Mouse (Mus musculus) midbrain, embryonic 14.5 days (tissue): ENCODE data around the gene Lcn12. TPM values are rescaled to one million over a fixed set of nuclear protein-coding genes. Genes with fewer than 3 reads are reported as not detected.

Experiments
- ATAC-seq: fragments of 200-750 bp; cut with Nextera tagmentation; 2 replicates; pipeline ENCODE4 v1.8.0; 2017; ENCODE audit warnings: moderate number of reproducible peaks, moderate library complexity; ENCODE audit not compliant: low FRiP score, low TSS enrichment
- DNase-seq: peaks from one replicate; pipeline ENCODE4 v3.0.0-alpha.2; 2015
- H3K27ac ChIP-seq: fragments of 300-500 bp; sonication (generic); replicated peaks from 2 replicates; pipeline ENCODE4 v1.5.1; 2014; ENCODE audit warnings: mild to moderate bottlenecking, low read depth, low read length, moderate library complexity
- H3K27me3 ChIP-seq: fragments of 300-500 bp; sonication (generic); 2 replicates; pipeline ENCODE4 v1.6.1; 2014; ENCODE audit warnings: low read length, control low read depth, mixed read lengths; ENCODE audit not compliant: control insufficient read depth, insufficient read depth
- H3K36me3 ChIP-seq: fragments of 300-500 bp; sonication (generic); 2 replicates; pipeline ENCODE4 v1.6.1; 2014; ENCODE audit warnings: low read length, control low read depth; ENCODE audit not compliant: control insufficient read depth, insufficient read depth
- H3K4me1 ChIP-seq: fragments of 300-500 bp; sonication (generic); 2 replicates; pipeline ENCODE4 v1.6.1; 2014; ENCODE audit warnings: mild to moderate bottlenecking, antibody characterized with exemption, low read length, control low read depth; ENCODE audit not compliant: control insufficient read depth, insufficient read depth
- H3K4me2 ChIP-seq: fragments of 300-500 bp; sonication (generic); 2 replicates; pipeline ENCODE4 v1.6.1; 2014; ENCODE audit warnings: mild to moderate bottlenecking, low read length, moderate library complexity
- H3K4me3 ChIP-seq: fragments of 300-500 bp; sonication (generic); replicated peaks from 2 replicates; pipeline ENCODE4 v1.5.1; 2014; ENCODE audit warnings: low read depth, low read length
- H3K9ac ChIP-seq: fragments of 300-500 bp; sonication (generic); replicated peaks from 2 replicates; pipeline ENCODE4 v1.6.1; 2014; ENCODE audit warnings: mild to moderate bottlenecking, low read length, moderate library complexity
- H3K9me3 ChIP-seq: fragments of 300-500 bp; sonication (generic); 2 replicates; pipeline ENCODE4 v1.6.1; 2016; ENCODE audit warnings: low read length, control low read depth, mixed read lengths; ENCODE audit not compliant: control insufficient read depth
- WGBS: fragments of 180-500 bp; shearing (Covaris S2); extraction: QIAGEN DNeasy Blood & Tissue Kit; methylation state at CpG from one replicate; pipeline ENCODE4 v1.1.7; 2014; 5-methylcytosine and 5-hydroxymethylcytosine counted together
- polyA plus RNA-seq: library from polyadenylated mRNA; unstranded; fragments of >200 nt; fragmentation: Nextera tagmentation; extraction: Ambion mirVana; gene quantifications from 2 replicates; pipeline ENCODE4 v1.2.1, GENCODE M21; 2014

Lcn12 gene
- polyA plus RNA-seq, 1 experiment from 2014 or later = not detected

DNA sequence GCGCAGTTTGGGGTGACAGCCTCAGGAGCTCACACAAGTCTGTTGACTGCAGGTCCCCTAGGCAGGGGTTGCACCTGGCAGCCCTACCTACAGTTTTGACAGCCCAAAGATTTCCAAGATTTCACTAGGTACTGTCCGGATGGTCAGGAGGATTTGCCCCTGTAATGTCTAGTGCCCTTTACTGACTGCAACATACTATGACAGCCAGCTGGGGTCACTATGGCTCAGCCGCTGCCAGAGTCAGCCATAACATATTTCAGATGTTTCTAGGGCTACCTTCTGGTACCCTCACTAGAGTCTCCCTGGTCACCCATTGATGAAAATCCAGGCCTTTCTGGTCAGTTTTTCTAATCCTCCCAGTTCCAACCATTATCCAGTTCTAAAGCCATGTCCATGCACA lies 16.2 kb upstream of the Lcn12 start:
- no peaks in the 10 kb centered on the region for H3K9me3 ChIP-seq
- no peaks in the 10 kb centered on the region for H3K4me1 ChIP-seq
- no peak overlapping the region for H3K9ac ChIP-seq
- H3K4me2 ChIP-seq = no peak overlapping the region
- no peak for DNase-seq
- H3K36me3 ChIP-seq = peaks cover 11% of the 10 kb centered on the region
- H3K27ac ChIP-seq = no peak overlapping the region
- H3K4me3 ChIP-seq = no peak overlapping the region
- 67% methylated on average over 3 of the region's 3 CpGs for WGBS
- no peak for ATAC-seq
- H3K27me3 ChIP-seq = no peaks in the 10 kb centered on the region

DNA sequence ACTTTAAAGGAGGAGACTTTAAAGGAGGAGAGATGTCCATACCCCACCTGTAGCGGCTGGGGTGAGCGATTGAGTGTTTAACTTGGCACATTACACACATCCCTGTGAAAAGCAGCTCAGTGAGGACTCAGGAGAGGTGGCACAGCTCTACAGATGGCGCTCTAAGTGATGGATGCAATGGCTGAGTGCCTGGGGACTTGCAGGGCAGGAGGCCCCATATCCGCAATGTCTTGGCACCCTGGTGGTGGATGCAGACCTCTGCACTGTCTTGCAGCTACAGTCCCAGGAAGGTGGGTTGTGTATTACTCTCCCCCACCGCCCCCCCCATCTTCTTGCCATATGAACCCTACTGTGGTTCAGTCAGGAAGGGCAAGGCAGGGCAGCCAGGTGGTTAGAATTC lies 13.3 kb upstream of the Lcn12 start:
- H3K9ac ChIP-seq = no peak overlapping the region
- DNase-seq (peak; percentile 24), ATAC-seq (no peak)
- no peaks in the 10 kb centered on the region for H3K27me3 ChIP-seq
- 28% methylated on average over 5 of the region's 5 CpGs for whole genome bisulfite sequencing
- H3K4me1 ChIP-seq = peaks cover 3% of the 10 kb centered on the region
- H3K4me3 ChIP-seq = no peak overlapping the region
- peaks cover 31% of the 10 kb centered on the region for H3K36me3 ChIP-seq
- H3K27ac ChIP-seq = no peak overlapping the region
- H3K4me2 ChIP-seq = no peak overlapping the region
- H3K9me3 ChIP-seq = no peaks in the 10 kb centered on the region

DNA sequence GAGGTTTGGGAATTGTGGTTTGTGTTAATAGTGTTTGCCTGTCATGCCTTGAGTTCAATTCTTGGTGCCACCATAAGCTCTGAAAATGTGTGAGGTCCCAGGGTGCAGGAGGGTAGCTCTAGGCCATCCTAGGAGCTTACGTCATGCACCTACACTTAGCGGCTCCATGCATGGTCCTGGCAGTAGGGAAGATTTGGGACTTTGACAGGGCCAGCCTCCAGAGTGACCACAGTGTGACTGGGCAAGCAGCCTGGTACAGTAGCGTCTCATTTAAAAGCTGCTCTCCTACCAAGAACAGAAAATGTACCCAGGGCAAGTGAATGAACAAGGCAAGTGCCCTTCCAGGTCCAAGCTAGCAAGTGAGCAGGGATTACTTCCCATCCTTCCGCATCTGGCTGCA lies 12.1 kb upstream of the Lcn12 start:
- Histone ChIP-seq H3K36me3 (peaks cover 31% of the 10 kb centered on the region), H3K4me3 (no peak overlapping the region), H3K9me3 (no peaks in the 10 kb centered on the region), H3K9ac (no peak overlapping the region), H3K27ac (no peak overlapping the region), H3K27me3 (no peaks in the 10 kb centered on the region), H3K4me1 (peaks cover 11% of the 10 kb centered on the region), H3K4me2 (no peak overlapping the region)
- no peak for ATAC-seq
- 94% methylated on average over 4 of the region's 4 CpGs for WGBS
- no peak for DNase-seq

DNA sequence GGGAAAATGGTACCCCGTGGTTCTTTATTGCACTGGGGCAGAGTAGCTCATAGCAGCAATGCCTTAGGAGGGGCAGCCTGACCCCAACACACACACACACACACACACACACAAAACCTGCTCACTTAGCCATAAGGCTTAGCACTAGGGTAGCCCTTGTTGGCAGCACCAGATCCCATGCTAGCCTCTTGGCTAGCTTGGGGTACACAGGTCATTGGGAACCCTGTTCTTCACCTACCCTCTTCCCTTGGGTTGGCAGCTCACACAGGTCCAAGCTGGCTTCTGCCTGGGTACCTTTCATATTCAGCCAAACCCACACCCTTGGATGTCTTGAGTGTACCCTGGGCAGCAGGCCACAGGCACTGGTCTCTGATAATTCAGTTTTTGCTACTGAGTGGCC lies 11.3 kb upstream of the Lcn12 start:
- Histone ChIP-seq H3K4me1 (peaks cover 14% of the 10 kb centered on the region), H3K9ac (no peak overlapping the region), H3K27ac (no peak overlapping the region), H3K36me3 (peaks cover 31% of the 10 kb centered on the region), H3K27me3 (no peaks in the 10 kb centered on the region), H3K4me3 (no peak overlapping the region), H3K4me2 (no peak overlapping the region), H3K9me3 (no peaks in the 10 kb centered on the region)
- no peak for ATAC-seq
- DNase-seq = no peak
- 89% methylated on average over 1 of the region's 1 CpGs for WGBS

DNA sequence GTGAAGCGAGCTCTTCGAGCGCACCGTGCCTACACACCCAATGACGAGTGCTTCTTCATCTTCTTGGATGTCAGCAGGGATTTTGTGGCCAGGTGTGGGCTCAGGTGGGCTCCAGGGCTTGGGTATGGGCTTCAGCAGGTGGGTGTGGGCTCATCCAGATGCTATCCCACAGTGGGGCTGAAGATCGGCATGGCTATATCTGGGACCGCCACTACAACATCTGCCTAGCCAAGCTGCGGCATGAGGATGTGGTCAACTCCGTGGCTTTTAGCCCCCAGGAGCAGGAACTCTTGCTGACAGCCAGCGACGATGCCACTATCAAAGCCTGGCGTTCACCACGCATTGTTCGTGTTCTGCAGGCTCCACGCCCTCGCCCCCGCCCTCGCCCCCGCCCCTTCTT lies 10.8 kb upstream of the Lcn12 start:
- H3K9ac ChIP-seq = no peak overlapping the region
- H3K4me1 ChIP-seq = peaks cover 14% of the 10 kb centered on the region
- 95% methylated on average over 19 of the region's 19 CpGs for WGBS
- no peak overlapping the region for H3K27ac ChIP-seq
- no peak for ATAC-seq
- no peaks in the 10 kb centered on the region for H3K9me3 ChIP-seq
- H3K4me2 ChIP-seq = no peak overlapping the region
- DNase-seq = no peak
- no peaks in the 10 kb centered on the region for H3K27me3 ChIP-seq
- no peak overlapping the region for H3K4me3 ChIP-seq
- H3K36me3 ChIP-seq = peaks cover 31% of the 10 kb centered on the region

DNA sequence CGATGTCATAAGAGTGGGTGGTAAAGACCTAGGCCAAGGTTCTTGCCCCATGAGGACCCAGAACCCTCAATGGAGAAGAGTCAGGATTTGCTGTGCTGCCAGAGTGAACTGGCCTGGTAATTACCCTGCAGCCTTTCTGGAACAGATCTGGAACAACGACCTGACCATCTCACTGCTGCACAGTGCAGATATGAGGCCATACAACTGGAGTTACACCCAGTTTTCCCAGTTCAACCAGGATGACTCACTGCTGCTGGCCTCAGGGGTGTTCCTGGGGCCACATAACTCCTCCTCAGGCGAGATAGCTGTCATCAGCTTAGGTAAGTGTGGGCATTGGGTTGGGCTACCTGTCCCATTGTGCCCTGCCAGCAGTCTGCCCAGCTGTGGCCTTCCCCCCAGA lies 9.0 kb upstream of the Lcn12 start:
- H3K27me3 ChIP-seq = no peaks in the 10 kb centered on the region

DNA sequence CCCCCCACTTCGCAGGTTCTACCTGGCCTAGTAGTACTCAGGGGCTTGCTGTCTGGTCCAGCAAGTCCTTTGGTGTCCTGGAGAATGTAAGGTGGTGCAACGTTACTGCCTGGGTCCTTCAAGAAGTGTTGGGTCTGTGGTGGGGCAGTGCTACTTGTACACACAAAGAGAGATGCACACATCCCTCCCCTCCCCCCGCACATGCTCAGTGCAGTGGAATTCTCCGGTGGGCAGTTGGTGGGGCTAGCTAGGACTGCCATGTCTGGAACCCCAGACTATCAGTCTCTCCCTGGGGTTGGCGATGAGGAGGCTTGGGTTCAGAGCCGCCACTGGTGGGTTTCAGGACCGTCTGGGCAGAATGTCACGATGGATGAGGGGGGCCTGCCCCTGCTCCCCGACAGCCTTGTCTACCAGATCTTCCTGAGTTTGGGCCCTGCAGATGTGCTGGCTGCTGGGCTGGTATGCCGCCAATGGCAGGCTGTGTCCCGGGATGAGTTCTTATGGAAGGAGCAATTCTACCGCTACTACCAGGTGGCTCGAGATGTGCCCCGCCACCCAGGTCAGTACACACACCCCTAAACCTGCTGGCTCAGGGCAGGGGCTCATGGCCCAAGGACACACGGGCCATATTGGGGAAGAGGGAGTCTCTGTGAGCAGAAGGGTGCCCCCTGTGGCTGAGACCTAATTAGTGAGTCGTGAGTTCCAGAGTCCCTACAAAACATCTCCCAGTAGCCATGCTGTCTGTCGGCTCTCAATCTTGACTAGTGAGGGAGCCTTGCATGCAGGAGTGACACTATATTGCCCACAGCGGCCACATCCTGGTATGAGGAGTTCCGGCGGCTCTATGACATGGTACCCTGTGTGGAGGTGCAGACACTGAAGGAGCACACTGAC lies 8.1 kb upstream of the Lcn12 start, which contains the start of gene C8g:
C8g (minus strand) TSS at position 127 of the 894 bp plus-strand sequence.
- WGBS = 76% methylated on average over 20 of the region's 20 CpGs
- ATAC-seq = no peak

More for the DNA sequence above, 9.0 kb upstream of the Lcn12 start:
- DNase-seq (no peak), ATAC-seq (no peak)
- WGBS = 90% methylated on average over 3 of the region's 3 CpGs
- H3K9me3 ChIP-seq = no peaks in the 10 kb centered on the region
- no peak overlapping the region for H3K4me3 ChIP-seq
- H3K36me3 ChIP-seq = peaks cover 31% of the 10 kb centered on the region
- peaks cover 14% of the 10 kb centered on the region for H3K4me1 ChIP-seq
- no peak overlapping the region for H3K27ac ChIP-seq
- no peak overlapping the region for H3K9ac ChIP-seq
- no peak overlapping the region for H3K4me2 ChIP-seq

DNA sequence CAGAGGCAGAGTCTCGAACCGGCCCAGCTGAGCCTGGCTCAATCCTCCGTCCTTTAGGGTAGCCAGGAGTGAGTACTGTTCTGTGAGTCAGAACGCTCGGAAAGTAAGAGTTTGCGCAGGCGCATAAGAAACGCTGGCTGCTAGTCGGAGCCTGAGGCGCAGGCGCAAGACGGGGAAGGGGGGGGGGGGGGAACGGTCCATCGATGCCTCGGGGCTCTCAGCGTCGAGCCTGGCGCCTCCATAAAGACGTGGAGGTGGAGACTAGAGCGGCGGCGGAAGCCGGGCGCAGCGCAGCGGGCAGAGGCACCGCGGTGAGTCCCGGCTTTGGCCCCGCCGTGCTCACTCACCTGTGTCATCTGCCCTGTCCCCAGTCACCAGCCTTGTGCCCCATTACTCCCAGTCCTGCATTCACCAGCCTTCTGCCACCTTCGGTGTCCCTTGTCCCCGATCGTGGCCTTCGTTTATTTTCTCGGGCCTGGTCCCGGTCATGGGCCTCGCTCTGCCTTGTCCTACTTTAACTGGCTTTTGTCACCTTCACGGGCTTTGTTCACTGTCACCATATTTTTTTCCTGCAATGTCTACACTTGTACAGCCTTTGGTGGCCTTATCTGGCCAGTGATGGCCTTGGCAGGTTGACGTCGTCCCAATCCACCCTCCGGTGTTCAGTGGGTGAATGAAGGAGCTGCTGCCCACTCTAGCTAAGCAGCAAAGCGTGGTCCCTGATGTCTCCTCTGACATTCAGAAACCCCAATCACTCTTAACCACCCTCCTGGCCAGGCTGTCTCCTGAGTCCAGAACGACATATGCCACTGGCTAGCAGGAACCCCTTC lies 7.1 kb upstream of the Lcn12 start, which contains the start of gene Fbxw5:
Fbxw5 (plus strand) TSS at position 175 of the 830 bp plus-strand sequence.
- DNase-seq = peak; percentile 98
- peak within 1 kb of the TSS; percentile 97 for H3K9ac ChIP-seq
- peaks cover 14% of the 10 kb centered on the region for H3K4me1 ChIP-seq
- H3K4me2 ChIP-seq = peak within 1 kb of the TSS; percentile 93
- no peaks in the 10 kb centered on the region for H3K27me3 ChIP-seq
- 1% methylated on average over 44 of the region's 44 CpGs for WGBS
- H3K36me3 ChIP-seq = peaks cover 29% of the 10 kb centered on the region
- no peaks in the 10 kb centered on the region for H3K9me3 ChIP-seq
- peak; percentile 89 for ATAC-seq
- peak within 1 kb of the TSS; percentile 80 for H3K27ac ChIP-seq
- peak within 1 kb of the TSS; percentile 87 for H3K4me3 ChIP-seq

More for the DNA sequence above, 8.1 kb upstream of the Lcn12 start, which contains the start of gene C8g:
- Histone ChIP-seq H3K27ac (peak within 1 kb of the TSS; percentile 80), H3K4me2 (peak within 1 kb of the TSS; percentile 93), H3K4me1 (peaks cover 14% of the 10 kb centered on the region), H3K4me3 (peak within 1 kb of the TSS; percentile 87), H3K27me3 (no peaks in the 10 kb centered on the region), H3K9me3 (no peaks in the 10 kb centered on the region), H3K36me3 (peaks cover 31% of the 10 kb centered on the region), H3K9ac (peak within 1 kb of the TSS; percentile 97)
- peak; percentile 29 for DNase-seq
